Mouse (Mus musculus) liver, adult 2 months (tissue): ENCODE data around the gene Enoph1.

ENCODE experiments used
- CTCF ChIP-seq: fragments of 200-500 bp; IDR thresholded peaks from 2 replicates; pipeline ENCODE4 v1.5.1; 2011; ENCODE audit warnings: low read depth, low read length, control low read depth
- POLR2A ChIP-seq: fragments of 200-500 bp; IDR thresholded peaks from 2 replicates; pipeline ENCODE4 v1.6.1; 2011; ENCODE audit warnings: low read length, control low read depth; ENCODE audit not compliant: insufficient read depth; ENCODE audit errors: extremely low read depth

- no peak for TF ChIP-seq CTCF
- no peak for TF ChIP-seq POLR2A
Observed at GRCm38 (mm10) chr5:100052728-100053127, 12.9 kb downstream of the Enoph1 start.
